Mouse (Mus musculus) liver, adult 2 months (tissue): ENCODE data around the gene Acot8.

Source experiments
- CTCF ChIP-seq: fragments of 200-500 bp; IDR thresholded peaks from 2 replicates; pipeline ENCODE4 v1.5.1; 2011; ENCODE audit warnings: low read depth, low read length, control low read depth
- POLR2A ChIP-seq: fragments of 200-500 bp; IDR thresholded peaks from 2 replicates; pipeline ENCODE4 v1.6.1; 2011; ENCODE audit warnings: low read length, control low read depth; ENCODE audit not compliant: insufficient read depth; ENCODE audit errors: extremely low read depth

GRCm38 (mm10) chr2:164783926-164784581 is 20.6 kb downstream of the Acot8 start:
- TF ChIP-seq CTCF (peak; percentile 23; the same call in 1 of the 2 replicates), POLR2A (no peak)
